Mouse (Mus musculus) liver, embryonic 15.5 days (tissue): ENCODE results near the gene Atp8b5. TPM values are rescaled to one million over a fixed set of nuclear protein-coding genes. Genes with fewer than 3 reads are reported as not detected.

Experiments used
- ATAC-seq: fragments of 200-750 bp; cut with Nextera tagmentation; 2 replicates; pipeline ENCODE4 v1.8.0; 2017; ENCODE audit warnings: moderate number of reproducible peaks, mild to moderate bottlenecking, moderate library complexity; ENCODE audit not compliant: insufficient read depth
- H3K27ac ChIP-seq: fragments of 300-500 bp; sonication (generic); replicated peaks from 2 replicates; pipeline ENCODE4 v1.5.1; 2015; ENCODE audit warnings: mild to moderate bottlenecking, inconsistent platforms
- H3K27me3 ChIP-seq: fragments of 300-500 bp; sonication (generic); 2 replicates; pipeline ENCODE4 v1.6.1; 2015; ENCODE audit warnings: mild to moderate bottlenecking, inconsistent platforms
- H3K36me3 ChIP-seq: fragments of 300-500 bp; sonication (generic); replicated peaks from 2 replicates; pipeline ENCODE4 v1.6.1; 2015; ENCODE audit warnings: moderate library complexity, mild to moderate bottlenecking, inconsistent platforms
- H3K4me1 ChIP-seq: fragments of 300-500 bp; sonication (generic); replicated peaks from 2 replicates; pipeline ENCODE4 v1.6.1; 2015; ENCODE audit warnings: inconsistent platforms
- H3K4me2 ChIP-seq: fragments of 300-500 bp; sonication (generic); 2 replicates; pipeline ENCODE4 v1.6.1; 2015; ENCODE audit warnings: moderate library complexity, mild to moderate bottlenecking, inconsistent platforms
- H3K4me3 ChIP-seq: fragments of 300-500 bp; sonication (generic); replicated peaks from 2 replicates; pipeline ENCODE4 v1.5.1; 2015; ENCODE audit warnings: mild to moderate bottlenecking, inconsistent platforms
- H3K9ac ChIP-seq: fragments of 300-500 bp; sonication (generic); 2 replicates; pipeline ENCODE4 v1.6.1; 2015; ENCODE audit warnings: moderate library complexity, mild to moderate bottlenecking, inconsistent platforms
- H3K9me3 ChIP-seq: fragments of 300-500 bp; sonication (generic); replicated peaks from 2 replicates; pipeline ENCODE4 v1.6.1; 2016; ENCODE audit warnings: inconsistent platforms
- WGBS: fragments of 180-500 bp; shearing (Covaris S2); methylation state at CpG from one replicate; pipeline ENCODE4 v1.1.7; 2015; ENCODE audit warnings: mixed read lengths; ENCODE audit not compliant: insufficient replicate concordance; 5-methylcytosine and 5-hydroxymethylcytosine counted together
- polyA plus RNA-seq: library from polyadenylated mRNA; unstranded; fragments of >200 nt; fragmentation: Nextera tagmentation; extraction: Ambion mirVana; gene quantifications from 2 replicates; pipeline ENCODE4 v1.2.1, GENCODE M21; 2015

Atp8b5 gene
- polyA plus RNA-seq, 1 experiment from 2014 or later, result 0.08 TPM

- WGBS, result 77% methylated on average over 29 of the region's 29 CpGs
- Histone ChIP-seq H3K4me1 (peaks cover 8% of the 10 kb centered on the region; the same call in 1 of the 2 replicates), H3K27ac (no peak overlapping the region), H3K9me3 (no peaks in the 10 kb centered on the region), H3K36me3 (no peaks in the 10 kb centered on the region), H3K4me2 (no peak overlapping the region), H3K27me3 (no peaks in the 10 kb centered on the region), H3K9ac (no peak overlapping the region), H3K4me3 (no peak overlapping the region)
- ATAC-seq, result no peak
Measured at GRCm38 (mm10) chr4:43415221-43416070, 148.5 kb downstream of the Atp8b5 start.

DNA sequence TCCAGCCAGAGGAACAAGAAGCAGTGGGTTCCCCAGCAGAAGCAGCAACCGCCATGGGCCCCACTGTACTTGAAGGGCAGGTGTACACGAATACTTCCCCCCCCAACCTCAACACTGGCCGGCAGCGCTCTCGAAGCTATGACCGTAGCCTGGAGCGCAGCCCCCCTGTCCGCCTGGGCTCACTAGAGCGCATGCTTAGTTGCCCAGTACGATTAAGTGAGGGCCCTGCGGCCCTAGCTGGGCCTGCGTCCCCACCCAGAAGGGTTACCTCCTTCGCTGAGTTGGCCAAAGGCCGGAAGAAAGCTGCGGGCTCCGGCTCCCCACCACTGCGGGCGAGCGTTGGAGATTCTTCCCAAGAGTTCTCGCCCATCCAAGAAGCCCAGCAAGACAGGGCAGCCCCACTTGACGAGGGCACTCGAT, 149.1 kb downstream of the Atp8b5 start:
- no peaks in the 10 kb centered on the region for H3K36me3 ChIP-seq
- peaks cover 10% of the 10 kb centered on the region; the same call in 1 of the 2 replicates for H3K4me1 ChIP-seq
- H3K4me3 ChIP-seq, result no peak overlapping the region
- no peak overlapping the region for H3K4me2 ChIP-seq
- no peak overlapping the region for H3K9ac ChIP-seq
- no peaks in the 10 kb centered on the region for H3K9me3 ChIP-seq
- H3K27me3 ChIP-seq, result no peaks in the 10 kb centered on the region
- no peak overlapping the region for H3K27ac ChIP-seq
- WGBS, result 82% methylated on average over 22 of the region's 22 CpGs
- ATAC-seq, result no peak

- Histone ChIP-seq H3K27ac (no peak overlapping the region; the same call in 1 of the 2 replicates), H3K9me3 (no peaks in the 10 kb centered on the region), H3K4me2 (no peak overlapping the region), H3K9ac (no peak overlapping the region), H3K4me1 (peaks cover 10% of the 10 kb centered on the region; the same call in 1 of the 2 replicates), H3K4me3 (no peak overlapping the region), H3K27me3 (no peaks in the 10 kb centered on the region), H3K36me3 (0 out of 2 replicates have a peak, but pooled peaks cover 6% of the 10 kb centered on the region)
- 43% methylated on average over 16 of the region's 16 CpGs for WGBS
- peak; percentile 47; the same call in 1 of the 2 replicates for ATAC-seq
Measured at GRCm38 (mm10) chr4:43417269-43418062, 150.5 kb downstream of the Atp8b5 start.

- 0 out of 2 replicates have a peak, but pooled peaks cover 6% of the 10 kb centered on the region for H3K36me3 ChIP-seq
- no peak for ATAC-seq
- H3K4me3 ChIP-seq, result no peak overlapping the region
- WGBS, result 58% methylated on average over 4 of the region's 4 CpGs
- no peaks in the 10 kb centered on the region for H3K27me3 ChIP-seq
- H3K4me2 ChIP-seq, result no peak overlapping the region
- H3K9ac ChIP-seq, result no peak overlapping the region
- H3K27ac ChIP-seq, result no peak overlapping the region
- peaks cover 10% of the 10 kb centered on the region; the same call in 1 of the 2 replicates for H3K4me1 ChIP-seq
- H3K9me3 ChIP-seq, result no peaks in the 10 kb centered on the region
Measured at GRCm38 (mm10) chr4:43418450-43418849, 151.5 kb downstream of the Atp8b5 start.

DNA sequence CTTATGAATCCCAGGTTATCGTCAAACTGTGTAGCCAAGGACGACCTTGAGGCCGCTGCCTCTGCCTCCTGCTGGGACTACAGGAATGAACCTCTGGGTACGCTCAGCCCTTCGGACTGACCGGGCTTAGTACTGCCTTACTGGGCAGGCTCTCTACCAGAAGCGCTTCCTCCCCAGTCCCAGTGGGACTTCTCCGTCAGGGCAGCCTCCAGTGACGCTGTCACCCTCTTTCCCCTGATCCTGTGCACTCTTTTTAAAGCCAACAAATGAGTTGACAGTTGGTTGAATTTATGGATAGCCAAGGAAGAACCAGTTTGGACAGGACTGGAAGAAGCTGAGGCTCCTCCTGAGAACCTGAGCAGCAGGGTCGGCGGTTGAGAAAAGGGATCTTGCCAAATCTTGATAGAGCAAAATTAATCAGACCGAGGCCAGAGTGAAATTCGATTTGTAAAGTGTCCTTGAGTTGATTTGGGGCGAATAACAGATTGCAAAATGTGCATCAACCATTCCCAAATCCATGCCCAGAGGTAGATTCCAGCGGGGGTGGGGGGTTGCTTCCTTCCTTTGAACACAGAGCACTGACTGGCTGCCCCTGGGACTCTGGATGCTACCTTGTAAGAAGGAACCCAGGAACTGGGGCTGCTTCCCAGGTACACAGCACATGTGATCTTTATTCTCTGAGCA, 152.2 kb downstream of the Atp8b5 start:
- peaks cover 10% of the 10 kb centered on the region; the same call in 1 of the 2 replicates for H3K4me1 ChIP-seq
- H3K27me3 ChIP-seq, result peaks cover 1% of the 10 kb centered on the region; the same call in 1 of the 2 replicates
- 0 out of 2 replicates have a peak, but pooled peaks cover 6% of the 10 kb centered on the region for H3K36me3 ChIP-seq
- no peak overlapping the region for H3K27ac ChIP-seq
- WGBS, result 60% methylated on average over 15 of the region's 15 CpGs
- H3K9ac ChIP-seq, result no peak overlapping the region
- ATAC-seq, result no peak
- no peaks in the 10 kb centered on the region for H3K9me3 ChIP-seq
- H3K4me2 ChIP-seq, result no peak overlapping the region
- H3K4me3 ChIP-seq, result no peak overlapping the region

GRCm38 (mm10) chr4:43419801-43420281, 152.9 kb downstream of the Atp8b5 start:
- 0 out of 2 replicates have a peak, but pooled peaks cover 9% of the 10 kb centered on the region for H3K36me3 ChIP-seq
- no peak overlapping the region for H3K4me3 ChIP-seq
- ATAC-seq, result no peak
- H3K4me2 ChIP-seq, result no peak overlapping the region
- H3K4me1 ChIP-seq, result peaks cover 10% of the 10 kb centered on the region; the same call in 1 of the 2 replicates
- no peak overlapping the region for H3K27ac ChIP-seq
- no peak overlapping the region for H3K9ac ChIP-seq
- peaks cover 9% of the 10 kb centered on the region for H3K27me3 ChIP-seq
- WGBS, result 36% methylated on average over 9 of the region's 9 CpGs
- H3K9me3 ChIP-seq, result no peaks in the 10 kb centered on the region

DNA sequence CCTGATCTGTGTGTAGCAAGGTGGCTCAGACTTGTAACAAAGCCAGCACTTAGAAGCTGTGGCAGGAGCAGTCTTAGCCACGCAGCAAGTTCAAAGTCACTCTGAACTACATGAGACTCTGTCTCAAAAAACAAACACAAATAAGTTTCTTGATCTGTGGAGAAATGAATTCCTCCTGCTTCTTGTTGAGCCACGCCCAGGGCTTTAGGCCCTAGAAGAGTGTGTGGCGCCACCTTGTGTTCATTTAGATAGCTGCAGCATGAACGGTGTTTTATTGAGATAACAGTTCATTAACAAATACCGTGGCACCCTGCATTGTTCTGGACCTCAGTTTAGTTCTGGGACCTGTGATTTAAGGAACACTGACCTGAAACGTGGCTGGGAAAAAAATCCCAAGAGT, 153.3 kb downstream of the Atp8b5 start:
- Histone ChIP-seq H3K27ac (no peak overlapping the region), H3K36me3 (0 out of 2 replicates have a peak, but pooled peaks cover 9% of the 10 kb centered on the region), H3K27me3 (peaks cover 13% of the 10 kb centered on the region), H3K4me1 (peaks cover 10% of the 10 kb centered on the region; the same call in 1 of the 2 replicates), H3K9me3 (no peaks in the 10 kb centered on the region), H3K4me3 (no peak overlapping the region), H3K9ac (no peak overlapping the region), H3K4me2 (no peak overlapping the region)
- no peak for ATAC-seq
- 3% methylated on average over 6 of the region's 6 CpGs for WGBS

DNA sequence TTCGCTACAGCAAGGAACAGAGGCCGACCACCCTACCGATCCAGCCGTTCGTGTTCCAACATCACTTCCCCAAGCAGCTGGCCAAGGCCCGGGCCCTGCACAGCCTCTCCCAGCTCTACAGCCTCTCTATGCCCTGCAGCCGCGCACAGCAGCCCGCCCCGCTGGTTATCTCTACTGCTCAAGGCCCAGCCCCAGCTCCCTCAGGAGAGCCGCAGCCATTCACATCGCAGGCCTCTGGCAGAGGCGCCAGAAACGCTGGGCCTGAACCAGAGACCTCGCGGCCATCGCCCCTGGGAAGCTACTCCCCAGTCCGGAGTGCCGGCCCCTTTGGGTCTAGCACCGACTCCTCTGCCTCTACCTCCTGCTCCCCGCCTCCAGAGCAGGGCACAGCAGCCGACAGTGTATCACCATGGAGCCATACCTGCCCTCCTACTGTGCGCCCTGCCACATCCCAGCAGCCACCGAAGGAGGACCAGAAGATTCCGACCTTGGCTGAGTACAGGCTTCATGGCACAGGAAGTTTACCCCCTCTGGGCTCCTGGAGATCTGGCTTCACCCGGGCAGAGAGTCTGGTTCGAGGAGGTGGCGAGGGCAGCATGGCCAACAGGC, 154.8 kb downstream of the Atp8b5 start:
- no peak overlapping the region for H3K4me2 ChIP-seq
- 64% methylated on average over 28 of the region's 28 CpGs for WGBS
- H3K4me1 ChIP-seq, result peaks cover 16% of the 10 kb centered on the region; the same call in 1 of the 2 replicates
- ATAC-seq, result no peak
- H3K9ac ChIP-seq, result no peak overlapping the region
- 0 out of 2 replicates have a peak, but pooled peaks cover 9% of the 10 kb centered on the region for H3K36me3 ChIP-seq
- H3K9me3 ChIP-seq, result no peaks in the 10 kb centered on the region
- no peak overlapping the region for H3K27ac ChIP-seq
- peaks cover 28% of the 10 kb centered on the region for H3K27me3 ChIP-seq
- H3K4me3 ChIP-seq, result no peak overlapping the region
